Mouse (Mus musculus) B cell, adult 2 months (primary cell): Measurements from ENCODE around the gene Timm29.
"Not testable (repeated sequence)": the region's sequence is repeated elsewhere in the genome, so short reads cannot be mapped to it uniquely, and the experiment has no call there.

Experiments used
- DNase-seq, 2 experiments: peaks; one replicate each; pipeline ENCODE4 v3.0.0; 2022

Gene Timm29

DNA sequence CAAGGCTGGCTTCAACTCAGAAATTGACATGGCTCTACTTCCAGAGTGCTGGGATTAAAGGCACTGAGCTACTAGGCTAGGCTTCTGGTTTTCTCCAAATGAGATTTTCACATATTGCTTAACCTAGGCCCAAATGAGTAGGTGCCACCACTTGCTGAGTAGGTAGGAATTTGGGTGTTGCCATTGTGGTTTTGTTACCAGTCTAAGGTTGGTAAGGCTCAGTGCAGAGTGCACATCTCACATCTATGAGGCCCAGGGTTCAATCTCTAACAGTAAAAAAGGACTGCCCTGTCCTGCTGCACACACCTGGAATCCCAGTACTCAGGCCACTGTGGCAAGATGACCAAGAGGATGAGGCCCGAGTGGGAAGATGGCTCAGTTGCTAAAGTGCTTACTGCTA, 7.1 kb upstream of the Timm29 start:
- DNase-seq, result no peak

GRCm38 (mm10) chr9:21587678-21588349, 4.7 kb upstream of the Timm29 start:
- DNase-seq, result no peak

DNA sequence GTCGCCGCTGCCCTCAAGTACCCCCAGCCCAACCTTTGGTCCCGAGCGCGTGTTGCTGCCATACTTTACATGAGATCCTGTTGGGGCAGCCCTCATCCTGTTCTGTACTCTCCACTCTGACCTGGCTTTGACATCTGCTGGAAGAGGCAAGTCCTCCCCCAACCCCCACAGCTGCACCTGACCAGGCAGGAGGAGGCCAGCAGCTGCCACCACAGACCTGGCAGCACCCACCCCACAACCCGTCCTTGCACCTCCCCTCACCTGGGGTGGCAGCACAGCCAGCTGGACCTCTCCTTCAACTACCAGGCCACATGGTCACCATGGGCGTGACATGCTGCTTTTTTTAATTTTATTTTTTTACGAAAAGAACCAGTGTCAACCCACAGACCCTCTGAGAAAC, 4.2 kb upstream of the Timm29 start:
- DNase-seq, result no peak

- DNase-seq, result no peak
Measured at GRCm38 (mm10) chr9:21589538-21589937, 3.0 kb upstream of the Timm29 start.

- DNase-seq, result peak; percentile 19 to 26
Measured at GRCm38 (mm10) chr9:21591127-21591830, 1.2 kb upstream of the Timm29 start.

DNA sequence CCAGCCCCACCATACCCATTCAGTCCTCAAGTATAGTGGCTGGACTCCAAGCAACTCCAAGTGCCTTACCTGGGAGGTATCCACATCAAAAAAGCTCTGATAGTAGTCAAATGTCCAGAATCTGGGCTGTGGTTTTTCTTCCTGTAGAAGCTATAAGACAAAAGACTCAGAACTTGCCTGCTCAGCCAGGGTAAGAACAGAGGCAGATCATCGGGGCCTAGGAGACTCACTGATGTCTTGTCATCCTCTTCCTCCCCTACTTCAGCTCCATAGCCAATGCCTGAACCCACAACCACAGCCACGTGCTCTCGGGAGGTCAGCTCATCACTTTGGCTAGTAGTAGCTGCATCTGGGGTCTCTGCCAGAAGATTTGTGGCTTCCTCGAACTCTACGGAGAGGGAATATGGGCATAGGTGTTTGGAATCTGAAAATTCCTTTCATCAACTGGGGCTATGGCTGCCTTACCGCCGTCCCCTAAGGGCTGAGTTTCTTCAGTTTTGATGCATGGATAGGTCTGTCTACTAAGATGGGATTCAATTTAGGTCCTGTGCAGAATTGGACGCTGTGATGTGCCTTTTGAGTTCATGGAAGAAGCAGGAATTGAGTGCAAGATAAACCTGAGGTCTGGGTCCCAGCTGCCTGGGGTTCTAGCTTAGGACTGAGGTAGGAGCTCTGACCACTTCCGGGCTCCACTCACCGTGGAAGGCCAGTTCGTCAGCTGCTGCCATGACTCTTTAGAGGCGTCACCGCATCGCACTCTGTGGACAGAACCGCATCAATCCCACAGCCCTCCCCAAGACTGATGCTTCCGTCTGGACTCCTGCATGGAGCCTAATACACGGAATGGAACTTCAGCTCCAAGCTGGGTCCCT, 455 bp upstream of the Timm29 start:
- no peak for DNase-seq

- DNase-seq, result peak; percentile 43 to 49
Measured at GRCm38 (mm10) chr9:21593122-21593721, 700 bp downstream of the Timm29 start.

DNA sequence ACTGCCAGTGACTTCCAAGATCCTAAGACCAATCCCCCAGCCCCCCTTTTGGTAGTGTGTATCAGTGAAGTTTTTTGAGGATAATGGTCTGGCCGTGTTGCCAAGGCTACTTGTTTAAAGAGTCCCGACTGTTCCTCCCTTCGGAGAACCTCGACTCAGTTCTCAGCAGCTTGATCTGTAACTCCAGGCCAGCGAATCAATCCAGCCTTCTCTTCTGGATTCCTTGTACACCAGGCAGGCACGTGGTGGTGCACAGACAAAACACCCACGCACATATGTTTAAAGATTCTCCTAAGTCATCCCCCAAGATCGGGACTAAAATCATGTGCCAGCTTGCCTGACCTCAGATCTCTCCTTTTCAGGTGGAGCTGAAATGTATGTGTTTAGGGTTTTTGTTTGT, 1.8 kb downstream of the Timm29 start:
- not testable (repeated sequence) for DNase-seq

GRCm38 (mm10) chr9:21594838-21595237, 2.3 kb downstream of the Timm29 start:
- no peak for DNase-seq

DNA sequence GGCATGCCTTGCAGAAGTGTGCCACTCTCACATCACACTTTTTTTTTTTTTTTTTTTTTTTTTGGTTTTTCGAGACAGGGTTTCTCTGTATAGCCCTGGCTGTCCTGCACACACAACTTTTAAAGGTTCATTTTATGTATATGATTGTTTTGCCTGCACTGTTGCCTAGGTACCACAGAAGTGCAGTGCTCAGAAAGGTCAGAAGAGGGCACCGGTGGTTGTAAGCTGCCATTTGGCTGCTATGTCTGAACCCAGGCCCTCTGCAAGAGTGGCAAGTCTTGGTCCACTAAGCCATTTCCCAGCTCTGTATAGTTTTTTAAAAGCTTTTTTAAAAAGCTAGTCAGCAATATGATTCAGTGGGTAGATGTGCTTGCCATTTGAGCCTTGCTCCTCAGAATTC, 5.7 kb downstream of the Timm29 start:
- DNase-seq, result peak; percentile 71 to 73

GRCm38 (mm10) chr9:21600186-21600585, 7.7 kb downstream of the Timm29 start:
- no peak for DNase-seq

GRCm38 (mm10) chr9:21601073-21601472, 8.6 kb downstream of the Timm29 start:
- no peak for DNase-seq

- DNase-seq, result peak; percentile 82 to 85
Measured at GRCm38 (mm10) chr9:21601722-21602399, 9.3 kb downstream of the Timm29 start.

GRCm38 (mm10) chr9:21604119-21604518, 11.6 kb downstream of the Timm29 start:
- DNase-seq, result no peak

DNA sequence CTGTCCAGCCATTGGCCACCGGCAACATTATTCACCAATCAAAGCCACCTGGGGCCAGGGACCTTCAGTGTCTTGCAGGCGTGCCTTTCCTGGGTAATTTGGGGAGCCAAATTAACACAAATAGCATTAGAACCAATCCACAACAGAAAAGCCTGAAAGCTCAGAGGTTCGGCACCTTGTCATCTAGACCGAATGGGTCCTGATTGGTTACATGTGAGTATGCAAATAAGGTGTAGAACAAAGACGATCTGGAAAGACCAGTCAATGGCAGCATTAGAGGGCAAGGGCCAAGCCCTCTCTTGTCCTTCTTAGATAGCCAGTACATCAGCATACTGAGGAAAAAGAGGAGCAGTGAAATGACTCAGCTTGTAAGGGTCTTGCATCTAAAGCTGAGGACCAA, 13.3 kb downstream of the Timm29 start:
- DNase-seq, result no peak

GRCm38 (mm10) chr9:21606648-21607047, 14.1 kb downstream of the Timm29 start:
- DNase-seq, result no peak

- DNase-seq, result peak; percentile 81 to 87
Measured at GRCm38 (mm10) chr9:21609861-21610260, 17.3 kb downstream of the Timm29 start.

GRCm38 (mm10) chr9:21614864-21615616, 22.5 kb downstream of the Timm29 start:
- no peak for DNase-seq

DNA sequence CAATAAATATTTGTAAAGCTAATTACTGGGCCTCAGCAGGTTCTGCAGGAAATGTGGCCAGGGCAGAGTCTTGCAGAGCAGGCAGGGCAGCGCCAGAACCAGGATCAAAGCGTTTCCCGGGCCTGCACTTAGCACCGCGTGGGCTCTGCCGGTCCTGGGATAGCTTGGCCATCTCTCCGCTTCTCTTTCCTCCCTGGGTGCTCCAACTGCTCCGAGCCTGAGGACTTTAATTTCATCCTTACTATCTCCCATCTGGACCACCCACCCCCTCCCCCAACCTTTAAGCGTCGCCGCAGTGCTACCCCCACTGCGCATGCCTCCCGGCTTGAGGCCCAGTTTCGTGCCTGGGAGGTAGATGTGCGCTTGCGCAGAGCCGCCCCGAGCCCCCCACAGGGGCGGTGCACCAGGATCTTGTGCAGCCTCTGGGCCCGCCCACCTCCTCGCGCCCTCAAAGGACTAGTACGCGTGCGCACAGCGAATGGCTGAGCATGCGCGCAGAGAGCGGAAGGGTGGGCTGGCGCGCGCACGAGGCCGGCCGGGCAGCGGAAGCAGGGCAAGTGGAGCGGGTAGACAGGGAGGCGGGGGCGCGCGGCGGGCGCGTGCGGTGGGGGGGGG, 23.2 kb downstream of the Timm29 start, which contains the start of gene Smarca4:
Gene Smarca4, plus strand, starts transcription at position 553 of the 615 bp plus-strand sequence.
- DNase-seq, result peak; percentile 99

DNA sequence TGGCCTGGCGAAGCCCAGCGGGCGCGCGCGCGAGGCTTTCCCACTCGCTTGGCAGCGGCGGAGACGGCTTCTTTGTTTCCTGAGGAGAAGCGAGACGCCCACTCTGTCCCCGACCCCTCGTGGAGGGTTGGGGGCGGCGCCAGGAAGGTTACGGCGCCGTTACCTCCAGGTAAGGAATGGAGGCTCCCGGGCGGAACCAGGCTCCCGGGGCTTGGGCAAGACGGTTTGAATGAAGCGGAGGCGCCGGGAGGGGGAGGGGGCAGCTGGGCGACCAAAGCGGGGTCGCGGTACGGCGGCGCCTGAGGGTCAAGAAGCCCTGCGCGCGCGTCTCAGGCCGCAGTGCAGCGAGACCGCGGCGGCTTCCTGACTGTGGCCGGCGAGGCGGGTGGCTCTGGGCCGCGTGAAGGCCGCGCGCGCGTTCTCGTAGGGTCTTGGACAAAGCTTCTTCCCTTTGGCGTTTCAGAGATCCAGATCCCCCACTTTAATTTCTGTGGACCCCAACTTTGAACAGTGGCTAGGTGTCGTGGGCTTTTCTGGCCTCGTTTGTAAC, 23.8 kb downstream of the Timm29 start:
- peak; percentile 80 to 82 for DNase-seq

GRCm38 (mm10) chr9:21617066-21617465, 24.5 kb downstream of the Timm29 start:
- DNase-seq, result peak in 1 of 2 experiments; percentile 17
